Mouse (Mus musculus) cortical plate, adult 2 months (tissue): ENCODE results near the gene Cbx5. TPM values are rescaled to one million over a fixed set of nuclear protein-coding genes. Genes with fewer than 3 reads are reported as not detected.
A peak's percentile ranks its signal among the peaks of the same experiment; 100 is the strongest.

Source experiments
- H3K27ac ChIP-seq: fragments of 200-500 bp; 2 replicates; pipeline ENCODE4 v1.5.1; 2012; ENCODE audit warnings: low read length, control low read depth, inconsistent platforms; ENCODE audit not compliant: insufficient read depth
- H3K4me1 ChIP-seq: fragments of 200-500 bp; 2 replicates; pipeline ENCODE4 v1.6.1; 2011; ENCODE audit warnings: low read length; ENCODE audit not compliant: control insufficient read depth, insufficient read depth
- H3K4me3 ChIP-seq: fragments of 200-500 bp; 2 replicates; pipeline ENCODE4 v1.5.1; 2011; ENCODE audit warnings: mild to moderate bottlenecking, low read length, control low read depth; ENCODE audit not compliant: insufficient read depth
- CTCF ChIP-seq: fragments of 200-500 bp; IDR thresholded peaks from 2 replicates; pipeline ENCODE4 v1.5.1; 2011; ENCODE audit warnings: mild to moderate bottlenecking, control low read depth, low read length; ENCODE audit not compliant: insufficient read depth; ENCODE audit errors: extremely low read depth
- POLR2A ChIP-seq: fragments of 200-500 bp; IDR thresholded peaks from 2 replicates; pipeline ENCODE4 v1.6.1; 2011; ENCODE audit warnings: mild to moderate bottlenecking, low read length, control low read depth; ENCODE audit not compliant: insufficient read depth; ENCODE audit errors: extremely low read depth
- polyA plus RNA-seq: library from polyadenylated mRNA; depleted of rRNA; stranded (reverse); fragments of >200 nt; gene quantifications from 2 replicates; pipeline ENCODE4 v1.2.3, GENCODE M21; 2012

Cbx5 gene
- polyA plus RNA-seq, 1 experiment = 72.1 TPM

DNA sequence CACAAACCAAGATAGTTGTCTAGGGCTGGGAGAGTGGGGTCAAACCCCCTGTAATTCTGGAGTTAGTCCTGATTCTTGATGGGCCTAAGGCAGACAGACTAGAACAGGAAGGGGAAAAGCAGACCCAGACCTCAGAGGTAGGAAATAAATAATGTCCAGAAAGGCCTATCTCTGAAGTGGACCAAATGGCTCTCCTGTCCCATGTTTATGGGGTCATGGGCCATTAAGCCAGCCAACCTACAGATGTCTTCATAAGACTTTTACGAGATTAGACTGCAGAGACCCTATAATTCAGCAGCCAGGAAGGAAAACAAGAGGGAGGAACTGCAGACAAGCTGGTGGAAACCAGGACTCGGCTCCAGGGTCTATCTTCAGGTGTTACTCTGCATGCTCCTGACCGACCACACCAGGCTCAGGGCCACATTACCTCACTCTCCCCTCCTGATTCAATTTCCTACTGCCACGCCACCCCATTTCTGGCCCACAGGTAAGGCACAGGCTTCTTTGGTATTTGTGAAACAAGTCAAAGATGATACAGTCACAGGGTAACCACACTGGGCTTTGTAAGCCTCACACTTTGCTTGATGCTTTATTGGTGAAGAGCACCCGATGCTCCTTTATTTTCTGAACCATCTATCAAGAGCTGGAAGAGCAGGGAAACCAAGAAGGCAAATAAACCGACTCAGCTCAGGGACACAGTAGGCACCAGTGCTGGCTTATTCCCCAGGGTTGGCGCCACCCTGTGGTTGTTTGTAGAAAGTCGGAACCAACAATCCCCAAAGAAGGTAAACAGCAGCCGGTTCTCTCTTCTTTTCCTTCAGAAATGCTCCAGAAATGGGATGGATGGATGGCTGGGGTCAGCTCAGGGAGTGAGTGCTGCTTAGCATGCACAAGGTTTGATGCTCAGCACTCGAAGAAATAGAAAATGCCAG is 48.8 kb downstream of the Cbx5 start:
- H3K4me3 ChIP-seq = no peak overlapping the region
- no peak overlapping the region for H3K27ac ChIP-seq
- TF ChIP-seq CTCF (peak; percentile 61), POLR2A (no peak)
- H3K4me1 ChIP-seq = no peaks in the 10 kb centered on the region

DNA sequence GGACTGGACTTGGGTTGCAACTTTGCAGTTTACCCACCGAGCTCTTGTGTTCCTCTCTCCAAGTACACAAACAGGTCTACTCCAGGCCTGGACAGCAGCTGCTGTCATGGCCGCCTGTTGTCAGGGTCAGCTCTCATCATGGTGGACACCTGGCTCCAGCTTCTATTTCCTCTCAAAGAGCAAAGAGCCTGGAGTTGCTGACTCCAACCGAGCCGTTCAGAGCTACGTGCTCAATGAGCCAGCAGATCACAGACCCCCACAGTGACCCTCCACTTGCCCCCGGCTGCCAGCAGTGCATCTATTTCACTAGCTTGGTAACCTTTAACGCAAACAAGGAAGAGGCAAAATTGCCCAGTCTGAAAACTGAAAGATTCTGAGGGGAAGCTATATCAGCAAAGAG is 49.5 kb downstream of the Cbx5 start:
- Histone ChIP-seq H3K4me3 (no peak overlapping the region), H3K27ac (no peak overlapping the region), H3K4me1 (no peaks in the 10 kb centered on the region)
- no peak for TF ChIP-seq CTCF
- no peak for TF ChIP-seq POLR2A

DNA sequence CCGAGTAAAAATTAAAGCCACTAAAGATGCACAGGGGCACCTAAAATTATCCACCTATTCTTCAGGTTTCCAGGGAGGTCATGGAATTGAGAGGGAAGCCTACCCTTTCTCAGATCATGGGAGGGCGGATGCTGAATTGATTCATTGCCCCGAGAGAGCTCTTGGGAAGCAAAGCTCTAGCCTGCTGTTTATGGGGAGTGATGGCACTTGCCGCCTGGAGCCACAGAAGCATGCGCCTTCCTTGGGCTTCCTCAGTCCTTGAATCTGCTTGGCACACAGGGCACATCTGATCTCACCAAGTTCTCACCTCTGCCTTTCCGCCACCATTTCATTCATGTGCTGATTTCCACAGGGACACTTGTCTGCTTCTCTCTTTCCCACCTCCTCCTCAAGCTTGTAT is 51.8 kb downstream of the Cbx5 start:
- Histone ChIP-seq H3K4me1 (no peaks in the 10 kb centered on the region), H3K27ac (no peak overlapping the region), H3K4me3 (no peak overlapping the region)
- TF ChIP-seq POLR2A (no peak), CTCF (no peak)

DNA sequence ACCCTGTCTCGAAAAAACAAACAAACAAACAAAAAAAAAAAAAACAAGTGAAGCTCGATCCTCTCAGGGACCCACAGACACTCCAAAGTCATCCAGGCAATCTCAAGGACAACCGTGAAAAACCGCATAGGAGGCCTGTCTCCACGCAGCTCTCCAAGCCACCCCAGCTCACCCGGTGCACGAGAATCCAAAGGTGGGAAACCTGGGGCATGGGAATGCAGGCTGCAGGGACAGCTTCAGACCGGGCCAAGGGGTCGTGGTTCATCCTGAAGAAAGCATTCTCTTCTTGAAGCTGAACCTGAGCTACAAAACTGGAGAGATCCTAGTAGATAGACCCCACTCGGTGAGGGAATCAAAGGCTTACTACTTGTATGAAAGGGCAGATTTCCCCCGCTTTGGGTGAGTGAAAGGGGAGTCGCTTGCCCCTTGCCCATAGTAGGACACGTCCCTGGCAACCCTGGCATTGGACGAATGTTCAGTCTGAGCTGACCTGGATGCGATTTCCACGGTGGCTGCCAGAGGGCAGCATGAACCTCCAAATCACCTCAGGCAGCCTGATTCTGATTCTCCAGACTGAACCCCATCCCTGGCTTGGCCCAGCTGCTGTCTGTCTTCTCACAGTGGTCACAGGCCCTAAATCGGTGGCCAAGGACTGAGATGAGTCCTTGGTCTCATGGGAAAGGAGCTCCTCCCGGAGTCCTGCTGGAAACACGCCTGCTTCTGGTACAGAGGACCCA is 54.0 kb downstream of the Cbx5 start:
- no peaks in the 10 kb centered on the region for H3K4me1 ChIP-seq
- TF ChIP-seq POLR2A (no peak), CTCF (peak; percentile 81)
- no peak overlapping the region for H3K27ac ChIP-seq
- H3K4me3 ChIP-seq = no peak overlapping the region

DNA sequence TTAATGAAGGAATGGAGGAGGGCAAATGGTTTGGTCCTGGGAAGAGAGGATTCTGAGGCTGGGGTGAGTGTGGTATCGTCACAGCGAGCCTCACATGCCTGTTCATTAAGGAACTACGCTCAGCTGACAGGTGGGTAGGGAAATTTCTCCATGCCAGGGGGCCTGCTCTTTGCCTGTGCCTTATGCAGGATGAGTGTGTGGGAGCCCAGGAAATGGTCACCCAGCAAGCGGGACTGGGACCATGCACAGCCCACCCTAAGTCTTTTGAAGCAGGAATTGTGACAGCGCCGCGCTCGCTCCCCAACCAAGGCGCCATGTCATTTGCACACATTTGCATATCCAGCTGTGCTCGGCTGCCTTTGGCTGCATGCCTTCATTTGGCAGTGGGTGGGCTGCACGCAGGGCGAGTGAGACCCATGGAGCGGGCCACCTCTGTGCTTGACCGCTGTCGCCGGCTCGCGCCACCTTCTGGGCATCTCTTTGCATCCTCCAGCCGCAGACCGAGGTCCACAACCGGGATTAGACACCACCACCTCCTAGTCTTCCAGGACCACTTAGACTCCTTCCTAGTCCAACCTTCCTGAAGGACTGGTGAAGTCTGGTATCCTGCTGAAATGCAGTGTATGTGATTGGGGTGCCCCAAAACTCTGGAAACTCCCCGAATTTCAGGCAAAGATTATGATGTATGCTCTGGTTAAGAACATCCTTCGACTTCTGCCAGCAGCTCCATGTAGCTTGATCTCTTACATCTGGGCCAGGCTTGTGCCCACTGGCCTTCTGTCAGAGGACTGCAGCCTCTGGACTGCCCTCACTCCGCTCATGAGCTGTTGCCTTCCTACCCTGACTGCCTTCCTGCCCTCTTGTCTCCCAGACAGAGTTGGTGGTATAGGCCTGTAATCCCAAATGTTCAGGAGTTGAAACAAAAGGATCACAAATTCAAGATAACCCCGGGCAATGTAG is 55.7 kb downstream of the Cbx5 start:
- Histone ChIP-seq H3K4me1 (no peaks in the 10 kb centered on the region), H3K27ac (no peak overlapping the region), H3K4me3 (no peak overlapping the region)
- no peak for TF ChIP-seq CTCF

DNA sequence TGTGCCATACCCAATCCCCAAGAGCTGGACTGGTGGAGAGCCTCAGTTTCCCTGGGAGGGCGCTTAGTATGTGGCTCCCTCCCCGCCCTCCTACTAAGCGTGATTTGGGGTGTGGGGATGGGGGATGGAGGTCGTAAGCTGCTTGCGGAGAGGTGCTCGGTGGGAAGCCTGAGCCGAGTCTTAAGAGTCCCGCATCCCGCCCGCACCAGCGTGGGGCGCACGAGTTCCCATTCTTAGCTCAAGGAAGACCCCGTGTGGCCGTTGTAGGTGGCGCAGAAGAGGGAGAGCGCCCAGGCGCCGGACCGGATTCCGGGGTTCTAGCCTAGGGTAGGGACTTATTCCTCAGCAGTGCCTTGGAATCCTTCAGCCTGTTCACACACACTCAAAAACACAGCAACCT is 56.5 kb downstream of the Cbx5 start:
- TF ChIP-seq POLR2A (no peak), CTCF (peak; percentile 30; the same call in 1 of the 2 replicates)
- no peak overlapping the region for H3K27ac ChIP-seq
- no peaks in the 10 kb centered on the region for H3K4me1 ChIP-seq
- no peak overlapping the region for H3K4me3 ChIP-seq

DNA sequence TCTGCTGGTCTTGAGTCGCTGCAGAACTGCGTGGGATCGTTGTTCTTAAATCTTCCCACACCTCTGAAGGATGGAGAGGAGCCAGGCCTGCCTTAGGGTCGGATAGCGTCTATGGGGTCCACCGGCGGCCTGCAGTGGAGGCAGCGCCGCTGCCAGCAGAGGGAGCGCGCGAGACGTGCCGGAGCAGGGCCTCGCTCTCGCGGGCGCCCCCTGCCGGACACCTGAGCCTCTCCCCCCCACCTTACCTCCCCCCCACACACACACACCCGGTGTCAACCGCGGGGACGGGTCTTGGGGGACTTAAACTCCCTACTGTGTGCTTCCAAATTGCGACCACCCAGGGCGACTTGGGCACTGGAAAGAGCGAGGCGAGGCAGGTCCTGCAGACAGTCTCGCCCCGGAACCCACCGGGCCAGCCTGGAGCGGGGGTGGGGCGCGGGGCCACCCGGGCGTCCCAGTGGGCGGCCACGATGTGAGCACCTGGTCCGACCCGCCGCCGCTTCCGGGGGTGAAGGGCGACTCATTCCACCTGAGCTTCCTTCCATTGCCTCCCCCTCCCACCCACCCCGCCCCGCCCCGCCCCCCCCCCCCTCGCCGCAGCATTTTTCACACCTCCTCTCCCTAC is 57.3 kb downstream of the Cbx5 start:
- Histone ChIP-seq H3K4me3 (peak overlapping the region; percentile 10; the same call in 1 of the 2 replicates), H3K27ac (no peak overlapping the region), H3K4me1 (no peaks in the 10 kb centered on the region)
- TF ChIP-seq CTCF (peak; percentile 74), POLR2A (no peak)

DNA sequence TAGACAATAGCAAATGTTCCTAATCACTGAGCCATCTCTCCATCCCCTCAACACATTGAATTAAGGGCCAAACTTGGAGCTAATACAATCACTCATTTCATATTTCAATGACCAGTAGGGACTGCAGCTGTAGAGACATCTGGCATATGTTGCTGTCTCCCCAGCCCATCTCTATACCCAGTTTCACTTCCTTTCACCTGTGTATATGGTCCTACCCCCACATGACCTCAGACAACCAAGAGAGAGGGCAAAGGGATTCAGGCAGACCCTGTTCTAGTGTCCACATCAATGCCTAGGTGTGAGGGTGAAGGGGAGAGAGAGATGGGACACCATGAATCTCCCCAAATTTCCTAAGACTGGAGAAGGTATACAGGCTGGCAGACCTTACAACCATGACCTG is 59.2 kb downstream of the Cbx5 start:
- TF ChIP-seq CTCF (no peak), POLR2A (no peak)
- Histone ChIP-seq H3K4me3 (no peak overlapping the region), H3K4me1 (no peaks in the 10 kb centered on the region), H3K27ac (no peak overlapping the region)

DNA sequence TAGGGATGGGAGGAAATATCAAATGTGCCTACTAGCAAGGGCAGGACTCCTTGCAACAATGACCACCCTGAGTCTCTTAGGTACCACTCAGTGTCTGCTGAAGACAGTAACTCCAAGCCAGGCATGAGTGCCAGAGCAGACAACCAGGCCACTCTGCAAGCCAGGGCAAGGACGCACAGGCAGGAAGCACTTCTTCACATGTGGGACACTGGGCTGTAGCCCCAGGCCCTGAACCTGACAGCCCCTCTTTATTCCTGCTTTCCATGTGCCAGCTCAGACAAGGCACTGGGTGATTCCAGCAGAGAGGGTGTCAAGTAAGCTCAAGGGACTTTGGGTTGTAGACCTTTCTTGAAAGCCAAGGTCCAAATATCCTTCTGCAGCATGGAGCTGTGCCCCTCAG is 60.8 kb downstream of the Cbx5 start:
- no peak overlapping the region for H3K4me3 ChIP-seq
- TF ChIP-seq POLR2A (no peak), CTCF (no peak)
- H3K4me1 ChIP-seq = no peaks in the 10 kb centered on the region
- no peak overlapping the region for H3K27ac ChIP-seq
